Mouse (Mus musculus): ENCODE results near the gene Map3k20.

DNA sequence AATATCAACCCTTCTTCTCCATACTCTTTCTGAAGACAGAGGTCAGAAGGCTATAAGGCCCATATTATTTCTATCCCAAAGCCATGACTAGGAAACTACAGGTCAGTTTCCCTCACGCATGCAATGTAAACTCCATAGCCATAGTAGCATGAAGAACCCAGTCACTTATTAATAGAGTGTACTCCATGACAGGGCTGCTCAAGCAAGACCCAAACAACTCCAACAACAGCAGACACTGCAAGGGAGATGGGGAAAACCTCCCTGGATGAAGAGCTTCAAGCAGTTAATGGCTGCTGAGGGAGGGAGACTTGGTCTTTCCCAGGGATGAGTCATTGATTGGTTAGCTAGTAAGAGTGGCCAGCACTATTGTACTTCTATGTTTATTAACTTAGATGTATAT, 78.0 kb downstream of the Map3k20 start:
- TF ChIP-seq CTCF (IDR thresholded peaks at IDR 0.05; ENCODE audit: extremely low read depth, insufficient read length, insufficient replicate concordance, low read depth, low read length), result no peak
- TF ChIP-seq POLR2A (IDR thresholded peaks at IDR 0.05; ENCODE audit: low read depth, low read length), result no peak
